Mouse (Mus musculus) midbrain, embryonic 13.5 days (tissue): ENCODE results near the gene Frk. TPM values are rescaled to one million over a fixed set of nuclear protein-coding genes. Genes with fewer than 3 reads are reported as not detected.

ENCODE experiments used
- ATAC-seq: fragments of 200-750 bp; cut with Nextera tagmentation; 2 replicates; pipeline ENCODE4 v1.8.0; 2017; ENCODE audit warnings: mild to moderate bottlenecking, moderate TSS enrichment, moderate library complexity
- H3K27ac ChIP-seq: fragments of 300-500 bp; sonication (generic); 2 replicates; pipeline ENCODE4 v1.5.1; 2015; ENCODE audit warnings: inconsistent platforms, mild to moderate bottlenecking, moderate library complexity
- H3K27me3 ChIP-seq: fragments of 300-500 bp; sonication (generic); 2 replicates; pipeline ENCODE4 v1.6.1; 2015; ENCODE audit warnings: mild to moderate bottlenecking, inconsistent platforms
- H3K36me3 ChIP-seq: fragments of 300-500 bp; sonication (generic); 2 replicates; pipeline ENCODE4 v1.6.1; 2015; ENCODE audit warnings: mild to moderate bottlenecking, inconsistent platforms
- H3K4me1 ChIP-seq: fragments of 300-500 bp; sonication (generic); replicated peaks from 2 replicates; pipeline ENCODE4 v1.6.1; 2015; ENCODE audit warnings: inconsistent platforms
- H3K4me2 ChIP-seq: fragments of 300-500 bp; sonication (generic); replicated peaks from 2 replicates; pipeline ENCODE4 v1.6.1; 2015; ENCODE audit warnings: moderate library complexity, mild to moderate bottlenecking, inconsistent platforms
- H3K4me3 ChIP-seq: fragments of 300-500 bp; sonication (generic); replicated peaks from 2 replicates; pipeline ENCODE4 v1.5.1; 2015; ENCODE audit warnings: mild to moderate bottlenecking, inconsistent platforms
- H3K9ac ChIP-seq: fragments of 300-500 bp; sonication (generic); replicated peaks from 2 replicates; pipeline ENCODE4 v1.6.1; 2015; ENCODE audit warnings: mild to moderate bottlenecking, inconsistent platforms
- H3K9me3 ChIP-seq: fragments of 300-500 bp; sonication (generic); 2 replicates; pipeline ENCODE4 v1.6.1; 2016; ENCODE audit warnings: mild to moderate bottlenecking, inconsistent platforms
- WGBS: fragments of 180-500 bp; shearing (Covaris S2); methylation state at CpG from one replicate; pipeline ENCODE4 v1.1.7; 2015; 5-methylcytosine and 5-hydroxymethylcytosine counted together
- polyA plus RNA-seq: library from polyadenylated mRNA; unstranded; fragments of >200 nt; fragmentation: Nextera tagmentation; extraction: Ambion mirVana; gene quantifications from 2 replicates; pipeline ENCODE4 v1.2.1, GENCODE M21; 2015

The Frk gene
- polyA plus RNA-seq, 1 experiment from 2014 or later: 0.51 TPM

DNA sequence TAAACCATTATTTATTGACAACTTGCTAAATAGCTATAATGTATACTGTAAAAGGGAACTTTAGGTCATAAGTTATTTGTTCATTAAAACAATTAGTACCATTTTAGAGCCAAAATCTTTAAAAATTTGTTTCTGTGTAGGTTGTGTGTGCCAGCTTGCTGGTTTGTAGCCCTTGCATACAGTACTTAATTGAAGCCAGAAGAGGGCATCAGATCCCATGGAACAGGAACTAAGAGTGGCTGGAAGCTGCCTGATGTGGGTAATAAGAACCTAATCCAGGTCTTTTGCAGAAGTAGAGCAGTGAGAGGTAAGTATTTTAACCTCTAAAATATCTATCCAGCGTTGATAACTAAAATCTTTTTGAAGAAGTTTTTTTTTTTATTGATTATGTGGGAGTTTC lies 155.0 kb downstream of the Frk start:
- Histone ChIP-seq H3K27me3 (no peaks in the 10 kb centered on the region), H3K36me3 (no peaks in the 10 kb centered on the region), H3K9ac (no peak overlapping the region), H3K27ac (no peak overlapping the region), H3K4me1 (no peaks in the 10 kb centered on the region), H3K4me2 (no peak overlapping the region), H3K9me3 (no peaks in the 10 kb centered on the region), H3K4me3 (no peak overlapping the region)
- 79% methylated on average over 1 of the region's 1 CpGs for WGBS
- ATAC-seq: no peak

Other genes with a start within 250 kb of the Frk start
- gene Tspyl1, start 201.2 kb upstream of the Frk start, polyA plus RNA-seq: 137 and 142 TPM in 2 replicates
- gene Tspyl4, start 186.0 kb upstream of the Frk start, polyA plus RNA-seq: 207 and 216 TPM in 2 replicates
- 0.05 TPM in 1 of 2 replicates, not detected in the other for gene Col10a1, start 93.4 kb upstream of the Frk start, polyA plus RNA-seq
- gene Nt5dc1, start 64.8 kb upstream of the Frk start, polyA plus RNA-seq: 2.7 and 2.8 TPM in 2 replicates